Mouse (Mus musculus) splenic B cell, adult 2 months (primary cell): ENCODE data around the gene Frmd4a.

Experiments
- DNase-seq: peaks from one replicate; pipeline ENCODE4 v3.0.0-alpha.2; 2011; ENCODE audit warnings: low read depth, low spot score
- H3K27me3 ChIP-seq: 2 replicates; pipeline ENCODE4 v1.6.1; 2012; ENCODE audit warnings: mild to moderate bottlenecking, low read length, moderate library complexity, mixed read lengths; ENCODE audit not compliant: control insufficient read depth, poor library complexity, insufficient read depth, severe bottlenecking
- H3K36me3 ChIP-seq: 2 replicates; pipeline ENCODE4 v1.6.1; 2012; ENCODE audit warnings: mild to moderate bottlenecking, low read length, moderate library complexity, mixed read lengths; ENCODE audit not compliant: control insufficient read depth, poor library complexity, insufficient read depth, severe bottlenecking

Gene Frmd4a

DNA sequence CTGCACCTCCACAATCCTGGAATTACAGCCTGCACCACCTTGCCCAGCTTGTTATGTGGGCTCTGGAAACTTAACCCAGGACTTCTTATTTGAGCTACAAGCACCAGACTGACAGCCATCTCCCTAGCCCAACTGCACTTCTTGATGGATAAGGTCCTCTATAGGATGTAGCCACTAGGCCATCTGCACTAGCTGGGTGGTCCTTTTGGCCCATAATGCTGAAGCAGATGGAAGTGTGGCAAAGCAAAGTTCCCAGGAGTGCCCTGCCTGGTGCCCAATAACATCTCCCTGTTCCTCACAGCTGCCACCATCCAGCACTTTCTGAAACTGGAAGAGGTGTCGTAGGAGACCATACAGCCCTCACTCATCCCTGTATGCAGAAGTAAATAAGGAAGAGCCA lies 353.8 kb downstream of the Frmd4a start:
- H3K27me3 ChIP-seq = no peaks in the 10 kb centered on the region
- DNase-seq = no peak
- H3K36me3 ChIP-seq = no peaks in the 10 kb centered on the region

DNA sequence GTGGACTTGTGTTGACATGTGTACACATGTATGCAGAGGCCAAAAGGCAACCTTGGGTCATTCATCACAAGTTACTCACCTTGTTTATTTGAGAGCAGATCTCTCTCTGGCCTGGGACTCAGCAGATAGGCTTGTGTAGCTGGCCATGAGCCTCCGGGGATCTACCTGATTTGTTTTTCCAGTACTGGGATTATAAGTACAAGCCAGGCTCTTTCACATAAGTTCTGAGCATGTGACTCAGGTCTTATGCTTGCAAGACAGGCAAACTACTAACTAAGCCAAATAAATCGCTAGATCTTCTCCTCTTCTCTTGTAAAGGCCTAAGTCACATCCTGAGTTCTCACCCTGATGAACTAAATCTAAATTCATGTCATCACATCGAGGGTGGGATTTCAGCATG lies 361.3 kb downstream of the Frmd4a start:
- Histone ChIP-seq H3K27me3 (no peaks in the 10 kb centered on the region), H3K36me3 (no peaks in the 10 kb centered on the region)
- DNase-seq = no peak

DNA sequence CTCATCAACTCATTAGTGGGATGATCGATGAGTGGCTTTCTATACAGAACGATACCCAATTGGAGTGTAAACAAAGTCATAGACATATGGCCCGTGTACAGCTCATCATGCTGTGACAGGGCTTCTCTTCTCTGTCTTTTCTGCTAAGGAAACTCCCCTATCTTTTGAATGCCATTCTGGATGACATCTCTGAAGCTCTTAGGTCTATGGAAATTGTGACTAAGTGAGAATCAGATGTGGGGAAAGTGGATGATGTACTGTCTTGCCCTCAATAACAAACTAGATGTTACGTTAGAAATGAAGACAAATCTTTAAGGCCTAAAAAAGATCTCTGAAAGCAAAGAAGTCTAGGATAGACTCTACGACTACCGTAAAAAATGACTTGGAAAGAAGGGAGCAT lies 362.9 kb downstream of the Frmd4a start:
- DNase-seq = no peak

DNA sequence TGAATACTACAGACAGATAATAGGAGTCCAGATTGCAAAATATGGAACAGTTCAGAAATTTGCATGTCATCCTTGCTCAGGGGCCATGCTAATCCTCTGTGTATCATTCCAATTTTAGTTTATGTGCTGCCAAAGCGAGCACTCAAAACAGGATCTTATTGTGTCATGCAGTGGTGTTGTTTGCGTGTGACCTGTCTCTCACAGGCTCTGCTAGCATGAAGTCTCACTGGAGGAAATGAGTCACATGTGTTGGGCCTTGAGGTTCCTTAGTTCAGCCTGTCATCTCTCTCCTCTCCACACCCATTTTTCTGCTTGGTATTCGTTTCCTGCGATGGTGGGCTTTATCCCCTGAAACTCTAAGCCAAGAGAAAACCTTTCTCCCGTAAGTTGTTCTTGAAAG lies 363.4 kb downstream of the Frmd4a start:
- DNase-seq = no peak
- no peaks in the 10 kb centered on the region for H3K36me3 ChIP-seq
- no peaks in the 10 kb centered on the region for H3K27me3 ChIP-seq

More for the DNA sequence above, 362.9 kb downstream of the Frmd4a start:
- no peaks in the 10 kb centered on the region for H3K27me3 ChIP-seq
- H3K36me3 ChIP-seq = no peaks in the 10 kb centered on the region

DNA sequence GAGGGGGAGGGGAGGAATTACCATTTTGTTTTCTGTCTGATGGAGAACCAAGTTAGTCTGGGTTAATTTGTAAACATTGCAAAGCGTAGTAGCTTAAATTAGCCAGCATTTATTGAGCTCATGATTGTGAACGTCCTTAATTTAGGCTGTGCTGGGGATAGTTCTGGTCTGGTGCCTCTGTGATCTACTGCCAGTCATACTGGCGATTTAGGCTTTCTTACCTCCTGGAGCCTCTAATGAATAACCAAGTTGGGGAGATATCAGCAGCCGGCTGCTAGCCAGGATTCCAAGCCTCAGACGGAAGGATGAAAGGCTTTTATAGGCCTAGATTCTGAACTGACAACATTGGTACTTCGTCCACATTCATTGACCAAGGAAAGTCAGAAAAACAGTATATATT lies 369.0 kb downstream of the Frmd4a start:
- Histone ChIP-seq H3K27me3 (no peaks in the 10 kb centered on the region), H3K36me3 (no peaks in the 10 kb centered on the region)
- DNase-seq = no peak

DNA sequence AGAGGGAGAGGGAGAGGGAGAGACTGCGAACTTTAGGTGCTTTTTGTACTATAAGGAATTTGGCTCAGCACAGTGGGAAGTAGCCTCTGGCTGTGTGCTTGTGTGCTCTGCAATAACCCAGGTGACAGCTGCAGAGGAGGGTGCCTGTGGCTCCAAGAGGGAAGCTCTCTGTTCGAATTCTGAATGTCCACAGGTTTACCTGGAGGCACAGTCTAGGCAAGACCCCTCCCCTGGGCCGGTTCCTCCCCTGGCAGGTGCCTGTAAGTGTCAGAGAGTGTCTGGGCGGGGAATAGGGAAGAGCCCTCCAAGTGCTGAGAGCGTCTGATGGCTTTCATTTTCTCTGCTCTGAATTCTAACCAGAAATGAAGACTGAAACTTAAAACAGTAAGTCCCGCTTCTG lies 371.8 kb downstream of the Frmd4a start:
- Histone ChIP-seq H3K36me3 (no peaks in the 10 kb centered on the region), H3K27me3 (no peaks in the 10 kb centered on the region)
- no peak for DNase-seq

DNA sequence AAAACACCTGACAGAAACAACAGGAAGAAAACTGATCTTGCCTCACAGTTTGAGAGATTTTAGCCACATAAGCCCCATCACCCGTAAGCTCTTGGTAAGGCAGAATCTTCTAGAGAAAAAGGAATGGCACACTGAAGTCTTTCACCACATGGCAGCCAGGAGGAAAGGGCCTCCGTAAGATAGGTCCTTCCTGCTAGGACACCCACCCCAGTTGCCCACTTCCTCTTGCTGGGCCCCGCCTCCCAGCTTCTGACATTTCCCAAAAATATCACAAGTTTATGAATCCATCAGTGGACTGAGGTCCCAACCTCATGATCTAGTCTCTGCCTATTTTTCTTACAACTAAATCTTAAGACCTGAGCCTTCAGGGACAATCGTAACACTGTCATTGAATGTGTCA lies 373.6 kb downstream of the Frmd4a start:
- Histone ChIP-seq H3K27me3 (no peaks in the 10 kb centered on the region), H3K36me3 (no peaks in the 10 kb centered on the region)
- DNase-seq = no peak

DNA sequence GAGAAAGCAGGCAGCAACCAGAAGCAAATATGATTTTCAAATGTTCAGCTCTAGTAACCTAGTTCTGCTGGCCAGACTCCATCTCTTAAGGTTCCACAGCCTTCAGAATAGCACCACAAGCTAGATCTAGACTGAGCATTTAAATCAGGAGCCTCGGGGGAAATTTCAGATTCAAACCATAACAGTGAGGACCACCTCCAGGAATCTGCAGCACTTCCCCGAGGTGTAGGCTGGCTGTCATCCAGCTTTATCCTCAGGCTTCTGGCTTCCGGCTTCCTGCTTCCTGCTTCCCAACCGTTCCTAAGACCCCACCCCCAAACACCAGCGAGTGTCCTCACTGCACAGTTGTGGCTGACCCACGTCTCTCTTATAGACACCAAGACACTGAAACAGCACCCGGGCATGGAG lies 374.2 kb downstream of the Frmd4a start:
- no peak for DNase-seq
- no peaks in the 10 kb centered on the region for H3K36me3 ChIP-seq
- no peaks in the 10 kb centered on the region for H3K27me3 ChIP-seq

DNA sequence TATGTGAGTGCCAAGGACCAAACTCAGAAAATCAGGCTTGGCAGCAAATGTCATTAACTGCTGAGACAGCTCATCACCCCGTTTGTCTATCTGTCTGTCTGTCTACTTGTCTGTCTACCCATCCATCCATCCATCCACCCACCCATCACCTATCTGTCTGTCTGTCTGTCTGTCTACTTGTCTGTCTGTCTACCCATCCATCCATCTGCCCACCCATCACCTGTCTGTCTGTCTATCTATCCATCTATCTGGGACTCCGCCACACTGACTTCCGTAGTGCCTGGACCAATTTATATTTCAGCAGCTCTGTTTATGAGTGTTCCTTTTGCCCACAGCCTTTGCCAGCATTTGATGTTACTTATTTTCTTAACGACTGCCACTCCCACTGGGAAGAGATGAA lies 375.5 kb downstream of the Frmd4a start:
- DNase-seq = no peak
- no peaks in the 10 kb centered on the region for H3K36me3 ChIP-seq
- no peaks in the 10 kb centered on the region for H3K27me3 ChIP-seq

DNA sequence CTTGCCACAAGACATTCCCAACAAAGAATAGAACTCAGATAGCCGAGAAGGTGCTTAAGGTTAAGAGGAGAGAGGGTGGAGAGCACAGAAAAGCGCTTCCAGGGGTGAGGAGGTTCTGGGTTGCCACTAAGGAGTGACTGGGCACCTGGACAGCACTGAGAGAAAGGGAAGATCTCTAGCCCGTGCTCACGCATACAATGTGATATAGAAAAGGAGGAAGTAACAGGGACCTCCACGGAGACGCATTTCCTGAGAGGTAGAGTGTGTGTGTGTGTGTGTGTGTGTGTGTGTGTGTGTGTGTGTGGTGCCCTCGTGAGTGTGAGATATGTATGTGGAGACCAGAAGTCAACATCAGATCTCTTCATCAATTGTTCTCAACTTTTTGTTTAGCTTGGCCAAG lies 377.1 kb downstream of the Frmd4a start:
- Histone ChIP-seq H3K27me3 (no peaks in the 10 kb centered on the region), H3K36me3 (no peaks in the 10 kb centered on the region)
- DNase-seq = no peak

DNA sequence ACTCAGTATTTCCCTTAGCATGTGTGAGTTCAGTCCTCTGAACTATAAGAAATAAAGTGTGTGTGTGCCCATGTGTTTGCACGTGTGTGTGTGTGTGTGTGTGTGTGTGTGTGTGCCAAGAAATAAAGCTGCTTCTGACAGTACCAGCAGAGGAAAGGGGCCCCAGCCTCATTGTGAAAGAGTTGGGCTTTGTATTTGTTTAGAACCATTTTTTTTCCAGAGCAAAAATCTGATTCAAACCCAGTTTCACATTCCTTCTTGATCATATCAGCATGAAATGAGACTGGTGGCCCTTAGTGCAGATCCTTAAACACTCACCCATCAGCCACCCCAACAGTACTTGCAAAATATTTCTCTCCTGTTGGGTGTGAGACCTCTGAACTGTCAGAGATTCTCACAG lies 382.2 kb downstream of the Frmd4a start:
- H3K27me3 ChIP-seq = no peaks in the 10 kb centered on the region
- H3K36me3 ChIP-seq = no peaks in the 10 kb centered on the region
- DNase-seq = no peak

DNA sequence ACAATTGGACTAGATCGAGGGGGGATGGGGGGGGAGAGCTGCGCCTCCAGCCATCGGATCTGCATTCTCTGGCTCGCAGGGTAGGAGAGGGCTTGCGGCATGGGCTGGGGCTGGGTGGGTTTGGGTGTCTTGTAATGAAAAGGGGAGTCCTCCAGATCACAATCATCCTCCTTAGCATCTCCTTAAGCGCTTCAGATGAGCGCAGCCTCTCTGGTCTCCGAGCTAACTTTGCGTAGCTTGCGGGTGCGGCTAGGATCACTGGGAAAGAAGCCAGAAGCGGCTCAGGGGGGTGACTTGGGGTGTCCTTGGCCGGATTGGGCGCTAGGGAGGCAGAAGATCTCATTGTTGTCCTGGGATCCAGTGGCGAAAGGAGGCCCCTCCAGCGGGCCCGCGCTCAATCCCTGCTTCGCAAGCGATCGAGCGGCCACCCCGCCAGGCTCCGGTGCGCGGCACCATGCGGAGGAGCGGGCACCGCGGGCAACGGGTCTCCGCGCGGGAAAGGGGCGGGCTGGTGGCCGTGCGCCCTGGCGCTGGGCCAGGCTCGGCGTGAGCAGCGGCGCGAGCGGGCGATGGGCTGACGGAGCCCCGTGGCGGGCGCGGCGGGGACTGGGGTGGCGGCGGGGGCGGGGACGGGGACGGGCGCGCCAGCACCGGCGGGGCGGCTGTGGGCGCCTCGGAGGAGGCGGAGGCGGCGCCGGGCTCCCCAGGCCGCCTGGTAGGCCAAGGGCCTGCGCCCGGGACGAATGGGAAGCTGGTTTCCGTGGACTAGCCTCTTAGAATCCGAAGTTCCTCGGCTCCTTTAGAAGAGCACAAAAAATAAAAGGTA lies 383.5 kb downstream of the Frmd4a start:
- DNase-seq = no peak
- no peaks in the 10 kb centered on the region for H3K27me3 ChIP-seq
- no peaks in the 10 kb centered on the region for H3K36me3 ChIP-seq

DNA sequence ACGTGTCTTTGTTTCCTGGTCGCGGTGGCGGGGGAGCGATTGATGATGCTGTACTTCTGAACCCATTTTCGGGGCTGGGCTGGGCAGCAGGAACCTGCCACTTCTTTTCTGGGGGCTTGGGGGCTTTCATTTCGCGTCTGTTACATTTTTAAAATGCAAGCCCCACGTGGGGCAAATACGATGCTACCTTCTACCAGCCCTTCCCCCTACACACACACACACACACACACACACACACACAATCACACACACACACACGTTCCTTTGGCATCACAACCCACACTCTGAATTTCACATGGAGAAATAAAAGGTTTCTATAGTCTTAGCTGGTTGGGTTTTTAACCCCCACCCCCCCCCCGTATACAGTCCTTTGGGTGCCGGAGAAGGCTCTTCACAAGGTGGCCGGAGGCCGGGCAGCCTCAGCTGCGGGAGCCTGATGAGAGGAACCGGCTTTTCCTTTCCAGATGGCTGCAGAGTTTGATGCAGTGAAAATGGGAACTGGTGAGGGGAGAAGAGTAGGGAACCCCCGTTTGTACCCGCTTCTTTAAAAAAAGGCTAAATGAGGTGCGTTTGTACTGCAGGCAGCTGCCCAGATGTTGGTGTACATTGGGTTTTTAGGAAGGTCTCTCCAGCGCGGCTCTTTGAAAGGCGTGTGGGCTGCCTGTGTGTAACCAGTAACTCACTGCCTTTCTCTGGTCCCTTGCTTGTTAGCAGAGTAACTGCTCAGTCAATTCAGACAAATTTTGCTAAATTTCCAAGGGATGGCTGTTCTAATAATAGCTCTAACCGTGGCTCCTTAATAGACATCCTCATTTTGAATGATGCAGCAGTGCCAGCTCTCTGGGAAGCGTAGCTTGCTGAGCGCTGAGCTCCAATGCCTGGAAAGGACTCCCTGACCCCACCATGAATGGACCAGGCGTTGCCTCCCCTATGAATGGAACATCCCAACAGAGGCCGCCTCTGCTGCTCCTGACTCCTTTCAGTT lies 384.4 kb downstream of the Frmd4a start:
- Histone ChIP-seq H3K36me3 (no peaks in the 10 kb centered on the region), H3K27me3 (no peaks in the 10 kb centered on the region)
- DNase-seq = no peak

DNA sequence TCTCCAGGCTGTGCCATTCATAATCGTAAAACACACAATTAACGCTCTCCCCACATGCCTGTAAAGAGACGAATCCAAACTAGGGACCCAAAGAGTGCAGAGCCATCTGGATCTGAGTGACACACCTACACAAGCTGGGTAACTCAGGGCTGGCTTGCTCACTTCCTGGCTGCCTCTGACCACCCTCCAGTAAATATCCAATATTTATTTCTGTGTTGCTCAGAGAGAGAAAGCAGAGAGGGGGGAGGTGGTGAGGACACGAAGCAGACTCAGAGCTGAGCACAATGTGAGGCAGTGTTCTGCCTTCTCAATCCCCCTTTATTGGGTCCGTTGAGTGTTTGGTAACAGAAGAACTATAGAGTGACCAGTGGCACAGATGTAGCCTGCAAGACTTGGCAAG lies 389.5 kb downstream of the Frmd4a start:
- Histone ChIP-seq H3K36me3 (no peaks in the 10 kb centered on the region), H3K27me3 (no peaks in the 10 kb centered on the region)
- no peak for DNase-seq

DNA sequence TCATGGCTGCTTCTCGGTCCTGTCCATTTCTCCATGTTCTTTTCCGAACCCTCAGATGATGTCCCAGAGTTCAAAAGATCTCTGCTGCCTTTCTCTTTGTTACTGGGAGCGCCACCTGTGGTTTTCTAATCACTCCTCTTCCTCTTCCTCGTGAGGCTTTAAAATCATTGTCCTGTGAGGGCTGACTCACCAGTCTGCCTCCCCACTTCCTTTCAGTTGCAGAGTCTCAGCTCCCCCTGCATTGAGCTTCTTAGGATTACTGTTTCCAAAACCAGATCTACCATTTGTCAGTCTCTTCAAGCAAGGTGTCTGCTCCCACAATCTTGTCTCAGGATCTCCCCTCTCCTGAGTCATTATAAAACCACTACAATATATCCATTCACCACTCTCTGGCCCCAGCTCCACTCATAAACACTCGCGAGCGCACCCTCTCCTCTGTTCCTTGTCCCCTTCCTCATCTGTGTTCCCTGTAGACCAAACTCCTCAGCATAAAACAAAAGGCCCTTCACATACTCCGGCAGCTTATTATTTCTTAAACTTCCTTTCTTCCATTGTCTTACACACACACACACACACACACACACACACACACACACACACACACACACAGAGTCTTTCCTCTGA lies 392.4 kb downstream of the Frmd4a start:
- H3K36me3 ChIP-seq = no peaks in the 10 kb centered on the region
- DNase-seq = no peak
- H3K27me3 ChIP-seq = no peaks in the 10 kb centered on the region
